Mouse (Mus musculus) MEL (cell line): ENCODE data around the gene Trim41. TPM values are rescaled to one million over a fixed set of nuclear protein-coding genes. Genes with fewer than 3 reads are reported as not detected.

ENCODE experiments used
- DNase-seq: peaks from one replicate; pipeline ENCODE4 v3.0.0; 2011; ENCODE audit warnings: low read depth, low spot score
- H3K27ac ChIP-seq: 2 replicates; pipeline ENCODE4 v1.5.1; 2012; ENCODE audit warnings: low read depth, mild to moderate bottlenecking, control low read depth, low read length, moderate library complexity; ENCODE audit not compliant: control insufficient read depth
- H3K27me3 ChIP-seq, 2 experiments: fragments of 150-350 bp in 1 of 2; sonication (generic) in 1 of 2; 2 replicates each; pipeline ENCODE4 v1.6.1; 2012; ENCODE audit warnings: low read length in 2 of 2, mild to moderate bottlenecking in 2 of 2, improper control_type of control experiment in 1 of 2, moderate library complexity in 1 of 2; ENCODE audit not compliant: insufficient read depth in 2 of 2, control insufficient read depth in 1 of 2
- H3K36me3 ChIP-seq, 2 experiments: 2 replicates each; pipeline ENCODE4 v1.6.1; 2012 to 2014; ENCODE audit warnings: low read length in 2 of 2, improper control_type of control experiment in 1 of 2, inconsistent platforms in 1 of 2, mild to moderate bottlenecking in 1 of 2; ENCODE audit not compliant: insufficient read depth in 2 of 2, control insufficient read depth in 1 of 2
- H3K4me1 ChIP-seq, 2 experiments: fragments of 150-350 bp in 1 of 2; sonication (generic) in 1 of 2; 2 replicates each; pipeline ENCODE4 v1.6.1; 2012; ENCODE audit warnings: low read length in 2 of 2, improper control_type of control experiment in 1 of 2, mild to moderate bottlenecking in 1 of 2; ENCODE audit not compliant: insufficient read depth in 2 of 2, control insufficient read depth in 1 of 2
- H3K4me3 ChIP-seq, 2 experiments: fragments of 150-350 bp in 1 of 2; sonication (generic) in 1 of 2; 2 replicates each; pipeline ENCODE4 v1.5.1; 2012; ENCODE audit warnings: low read depth in 2 of 2, low read length in 2 of 2, mild to moderate bottlenecking in 2 of 2, moderate library complexity in 2 of 2, control low read depth in 1 of 2, improper control_type of control experiment in 1 of 2; ENCODE audit not compliant: control insufficient read depth in 1 of 2, insufficient read depth in 1 of 2
- H3K79me2 ChIP-seq: 2 replicates; pipeline ENCODE4 v1.6.1; 2012; ENCODE audit warnings: mild to moderate bottlenecking, low read length, moderate library complexity; ENCODE audit not compliant: control insufficient read depth, poor library complexity, insufficient read depth
- H3K9ac ChIP-seq: 2 replicates; pipeline ENCODE4 v1.6.1; 2012; ENCODE audit warnings: low read depth, mild to moderate bottlenecking, control low read depth, low read length, moderate library complexity; ENCODE audit not compliant: control insufficient read depth, poor library complexity, severe bottlenecking
- H3K9me3 ChIP-seq: fragments of 150-350 bp; sonication (generic); replicated peaks from 2 replicates; pipeline ENCODE4 v1.6.1; 2012; ENCODE audit warnings: mild to moderate bottlenecking, low read length, improper control_type of control experiment, moderate library complexity; ENCODE audit not compliant: insufficient read depth
- BHLHE40 ChIP-seq: IDR thresholded peaks from 2 replicates; pipeline ENCODE4 v1.6.1; 2012; ENCODE audit warnings: low read depth, mild to moderate bottlenecking, inconsistent platforms, low read length, improper control_type of control experiment, borderline replicate concordance
- CHD1 ChIP-seq: IDR thresholded peaks from 2 replicates; pipeline ENCODE4 v1.6.1; 2012; ENCODE audit warnings: low read depth, mild to moderate bottlenecking, inconsistent platforms, low read length, improper control_type of control experiment
- E2F4 ChIP-seq: IDR thresholded peaks from 2 replicates; pipeline ENCODE4 v1.6.1; 2011; ENCODE audit warnings: low read depth, low read length, improper control_type of control experiment, borderline replicate concordance
- ELF1 ChIP-seq: IDR thresholded peaks from 2 replicates; pipeline ENCODE4 v1.6.1; 2014; ENCODE audit warnings: low read depth, mild to moderate bottlenecking, inconsistent platforms, low read length, improper control_type of control experiment, moderate library complexity
- EP300 ChIP-seq, 2 experiments: IDR thresholded peaks; 2 replicates each; pipeline ENCODE4 v1.6.1; 2011; ENCODE audit warnings: improper control_type of control experiment in 2 of 2, low read length in 2 of 2, low read depth in 1 of 2, mild to moderate bottlenecking in 1 of 2
- ETS1 ChIP-seq: IDR thresholded peaks from 2 replicates; pipeline ENCODE4 v1.6.1; 2012; ENCODE audit warnings: low read depth, mild to moderate bottlenecking, inconsistent platforms, low read length, improper control_type of control experiment, moderate library complexity
- GABPA ChIP-seq: IDR thresholded peaks from 2 replicates; pipeline ENCODE4 v1.6.1; 2012; ENCODE audit warnings: low read depth, mild to moderate bottlenecking, inconsistent platforms, low read length, improper control_type of control experiment, moderate library complexity
- GATA1 ChIP-seq: IDR thresholded peaks from 2 replicates; pipeline ENCODE4 v1.6.1; 2011; ENCODE audit warnings: low read depth, low read length, improper control_type of control experiment
- HCFC1 ChIP-seq: IDR thresholded peaks from 2 replicates; pipeline ENCODE4 v1.6.1; 2012; ENCODE audit warnings: low read depth, mild to moderate bottlenecking, inconsistent platforms, low read length, improper control_type of control experiment, moderate library complexity
- JUND ChIP-seq: IDR thresholded peaks from 2 replicates; pipeline ENCODE4 v1.6.1; 2011; ENCODE audit warnings: low read depth, mild to moderate bottlenecking, improper control_type of control experiment, low read length
- KAT2A ChIP-seq: conservative IDR thresholded peaks from 2 replicates; pipeline ENCODE4 v1.6.1; 2012; ENCODE audit warnings: low read depth, low read length, improper control_type of control experiment, inconsistent platforms
- MAFK ChIP-seq: IDR thresholded peaks from 2 replicates; pipeline ENCODE4 v1.6.1; 2011; ENCODE audit warnings: low read depth, mild to moderate bottlenecking, low read length, improper control_type of control experiment, borderline replicate concordance
- MAX ChIP-seq: IDR thresholded peaks from 2 replicates; pipeline ENCODE4 v1.6.1; 2011; ENCODE audit warnings: low read length, improper control_type of control experiment
- MEF2A ChIP-seq: IDR thresholded peaks from 2 replicates; pipeline ENCODE4 v1.6.1; 2014; ENCODE audit warnings: low read depth, mild to moderate bottlenecking, inconsistent platforms, low read length, improper control_type of control experiment; ENCODE audit not compliant: poor library complexity, insufficient replicate concordance, severe bottlenecking; ENCODE audit errors: extremely low read depth
- MXI1 ChIP-seq: IDR thresholded peaks from 2 replicates; pipeline ENCODE4 v1.6.1; 2011; ENCODE audit warnings: mild to moderate bottlenecking, low read depth, low read length, improper control_type of control experiment
- MYB ChIP-seq: IDR thresholded peaks from 2 replicates; pipeline ENCODE4 v1.6.1; 2011; ENCODE audit warnings: mild to moderate bottlenecking, low read depth, low read length, improper control_type of control experiment
- MYC ChIP-seq: IDR thresholded peaks from 2 replicates; pipeline ENCODE4 v1.6.1; 2011; ENCODE audit warnings: low read depth, mild to moderate bottlenecking, low read length, improper control_type of control experiment, moderate library complexity
- NELFE ChIP-seq: IDR thresholded peaks from 2 replicates; pipeline ENCODE4 v1.6.1; 2011; ENCODE audit warnings: low read depth, low read length, improper control_type of control experiment
- NRF1 ChIP-seq: IDR thresholded peaks from 2 replicates; pipeline ENCODE4 v1.6.1; 2014; ENCODE audit warnings: low read depth, mild to moderate bottlenecking, inconsistent platforms, low read length, improper control_type of control experiment, moderate library complexity; ENCODE audit not compliant: poor library complexity, insufficient read depth, severe bottlenecking
- POLR2A ChIP-seq, 2 experiments: IDR thresholded peaks; 2 replicates each; pipeline ENCODE4 v1.6.1; 2011 to 2012; ENCODE audit warnings: low read length in 2 of 2, mild to moderate bottlenecking in 2 of 2, control low read depth in 1 of 2, improper control_type of control experiment in 1 of 2, low read depth in 1 of 2, moderate library complexity in 1 of 2; ENCODE audit not compliant: control insufficient read depth in 1 of 2, insufficient read depth in 1 of 2, poor library complexity in 1 of 2
- POLR2AphosphoS2 ChIP-seq: IDR thresholded peaks from 2 replicates; pipeline ENCODE4 v1.6.1; 2011; ENCODE audit warnings: low read length, improper control_type of control experiment
- POLR2AphosphoS5 ChIP-seq: IDR thresholded peaks from 2 replicates; pipeline ENCODE4 v1.6.1; 2012; ENCODE audit warnings: low read depth, borderline replicate concordance, mild to moderate bottlenecking, inconsistent platforms, low read length, moderate library complexity, mixed read lengths
- RAD21 ChIP-seq: IDR thresholded peaks from 2 replicates; pipeline ENCODE4 v1.6.1; 2011; ENCODE audit warnings: mild to moderate bottlenecking, low read depth, low read length, improper control_type of control experiment
- RCOR1 ChIP-seq: IDR thresholded peaks from 2 replicates; pipeline ENCODE4 v1.6.1; 2012; ENCODE audit warnings: low read depth, mild to moderate bottlenecking, inconsistent platforms, low read length, improper control_type of control experiment
- SIN3A ChIP-seq: IDR thresholded peaks from 2 replicates; pipeline ENCODE4 v1.6.1; 2012; ENCODE audit warnings: low read length, improper control_type of control experiment, inconsistent platforms
- SMC3 ChIP-seq: IDR thresholded peaks from 2 replicates; pipeline ENCODE4 v1.6.1; 2011; ENCODE audit warnings: low read depth, low read length, improper control_type of control experiment
- TAL1 ChIP-seq: IDR thresholded peaks from 2 replicates; pipeline ENCODE4 v1.6.1; 2012; ENCODE audit warnings: mild to moderate bottlenecking, inconsistent platforms, low read length, moderate library complexity, mixed read lengths
- TBP ChIP-seq: IDR thresholded peaks from 2 replicates; pipeline ENCODE4 v1.8.0; 2011; ENCODE audit warnings: low read depth, low read length, improper control_type of control experiment
- TCF12 ChIP-seq: IDR thresholded peaks from 2 replicates; pipeline ENCODE4 v1.6.1; 2014; ENCODE audit warnings: low read depth, mild to moderate bottlenecking, inconsistent platforms, low read length, improper control_type of control experiment, moderate library complexity
- UBTF ChIP-seq: IDR thresholded peaks from 2 replicates; pipeline ENCODE4 v1.6.1; 2012; ENCODE audit warnings: low read depth, mild to moderate bottlenecking, inconsistent platforms, low read length, improper control_type of control experiment, moderate library complexity, borderline replicate concordance; ENCODE audit not compliant: insufficient read depth
- USF1 ChIP-seq: IDR thresholded peaks from 2 replicates; pipeline ENCODE4 v1.6.1; 2014; ENCODE audit warnings: low read depth, mild to moderate bottlenecking, inconsistent platforms, low read length, improper control_type of control experiment, moderate library complexity
- USF2 ChIP-seq, 2 experiments: IDR thresholded peaks; 2 replicates each; pipeline ENCODE4 v1.6.1; 2011 to 2012; ENCODE audit warnings: improper control_type of control experiment in 2 of 2, low read length in 2 of 2, borderline replicate concordance in 1 of 2, inconsistent platforms in 1 of 2, low read depth in 1 of 2, mild to moderate bottlenecking in 1 of 2; ENCODE audit not compliant: insufficient read depth in 1 of 2
- ZKSCAN1 ChIP-seq: IDR thresholded peaks from 2 replicates; pipeline ENCODE4 v1.6.1; 2012; ENCODE audit warnings: low read depth, mild to moderate bottlenecking, inconsistent platforms, low read length, improper control_type of control experiment, moderate library complexity
- ZMIZ1 ChIP-seq: IDR thresholded peaks from 2 replicates; pipeline ENCODE4 v1.6.1; 2012; ENCODE audit warnings: low read depth, mild to moderate bottlenecking, inconsistent platforms, low read length, improper control_type of control experiment, moderate library complexity
- ZNF384 ChIP-seq: IDR thresholded peaks from 2 replicates; pipeline ENCODE4 v1.6.1; 2012; ENCODE audit warnings: low read depth, mild to moderate bottlenecking, inconsistent platforms, low read length, improper control_type of control experiment
- polyA plus RNA-seq, 2 experiments: library from polyadenylated mRNA; stranded (reverse) in 1 of 2; unstranded in 1 of 2; fragments of >175 nt in 1 of 2; fragments of >200 nt in 1 of 2; gene quantifications; 2 replicates each; pipeline versions ENCODE4 v1.2.1 to v1.2.4; 2012; ENCODE audit warnings: low replicate concordance in 2 of 2, low read depth in 1 of 2; ENCODE audit not compliant: insufficient read length in 2 of 2, insufficient read depth in 1 of 2, missing spikeins in 1 of 2
- total RNA-seq: library from RNA; depleted of rRNA; stranded (reverse); fragments of 300-350 nt; gene quantifications from 2 replicates; pipeline ENCODE4 v1.2.3, GENCODE M21; 2012

Trim41 gene
- total and polyA plus RNA-seq, 3 experiments: 37.0 to 76.3 (median 56.4) TPM

GRCm38 (mm10) chr11:48774443-48775298 lies 42.5 kb downstream of the Trim41 start:
- Histone ChIP-seq H3K27me3 (no peaks in the 10 kb centered on the region), H3K9ac (peak overlapping the region; percentile 45), H3K9me3 (no peaks in the 10 kb centered on the region), H3K27ac (no peak overlapping the region), H3K36me3 (peaks cover 0 to 4% of the 10 kb centered on the region in 2 experiments; a peak in 2 of 4 replicates), H3K4me3 (peak overlapping the region; percentile 36 to 52), H3K79me2 (no peaks in the 10 kb centered on the region), H3K4me1 (peaks cover 12 to 24% of the 10 kb centered on the region in 2 experiments)
- DNase-seq: peak; percentile 91
- TF ChIP-seq GABPA: no peak
- TF ChIP-seq SIN3A: peak; percentile 39; the same call in 1 of the 2 replicates
- peak; percentile 68 for TF ChIP-seq USF1
- TF ChIP-seq SMC3: peak; percentile 48
- TF ChIP-seq EP300 (IDR thresholded peaks at IDR 0.05; ENCODE audit: low read depth in 1 of 2, low read length in 2 of 2): no peak
- TF ChIP-seq UBTF: no peak
- TF ChIP-seq NELFE: no peak
- TF ChIP-seq RCOR1: no peak
- no peak for TF ChIP-seq CHD1
- no peak for TF ChIP-seq HCFC1
- no peak; the same call in 1 of the 2 replicates for TF ChIP-seq MYC
- TF ChIP-seq GATA1: peak; percentile 28; the same call in 1 of the 2 replicates
- TF ChIP-seq E2F4: no peak
- TF ChIP-seq MYB: no peak
- TF ChIP-seq POLR2A (IDR thresholded peaks at IDR 0.05; ENCODE audit: control insufficient read depth in 1 of 2, insufficient read depth in 1 of 2, low read depth in 1 of 2, low read length in 2 of 2, poor library complexity in 1 of 2): no peak
- TF ChIP-seq USF2 (IDR thresholded peaks at IDR 0.05; ENCODE audit: borderline replicate concordance in 1 of 2, insufficient read depth in 1 of 2, low read depth in 1 of 2, low read length in 2 of 2): no peak
- TF ChIP-seq TCF12: no peak
- TF ChIP-seq RAD21: peak; percentile 51
- TF ChIP-seq MXI1: 0 out of 2 replicates have a peak, but pooled peaks have one; percentile 29
- TF ChIP-seq MAFK: no peak
- TF ChIP-seq JUND: no peak
- no peak for TF ChIP-seq ETS1
- TF ChIP-seq NRF1: no peak
- no peak for TF ChIP-seq MAX
- TF ChIP-seq TBP: no peak
- no peak for TF ChIP-seq TAL1
- no peak for TF ChIP-seq ZKSCAN1
- TF ChIP-seq POLR2AphosphoS2: no peak
- TF ChIP-seq POLR2AphosphoS5: no peak
- no peak for TF ChIP-seq KAT2A
- no peak for TF ChIP-seq MEF2A
- TF ChIP-seq ZNF384: no peak
- no peak for TF ChIP-seq ZMIZ1
- TF ChIP-seq BHLHE40: no peak
- TF ChIP-seq ELF1: no peak
